Mouse (Mus musculus) erythroblast, embryonic 14.5 days (primary cell): ENCODE measurements around the gene Preb.

Experiments used
- GATA1 ChIP-seq: IDR thresholded peaks from 2 replicates; pipeline ENCODE4 v1.6.1; 2012; ENCODE audit warnings: low read length, inconsistent platforms, mixed read lengths
- TAL1 ChIP-seq: IDR thresholded peaks from 3 replicates; pipeline ENCODE4 v1.6.1; 2012; ENCODE audit warnings: low read length, inconsistent platforms, mixed read lengths

- no peak for TF ChIP-seq TAL1
- no peak for TF ChIP-seq GATA1
Observed at GRCm38 (mm10) chr5:30912156-30912555, 48.0 kb downstream of the Preb start.
